Mouse (Mus musculus) heart, adult 8-10 months (tissue): ENCODE data around the gene Ube2o. TPM values are rescaled to one million over a fixed set of nuclear protein-coding genes. Genes with fewer than 3 reads are reported as not detected.
"Not testable (repeated sequence)": the region's sequence is repeated elsewhere in the genome, so short reads cannot be mapped to it uniquely, and the experiment has no call there.

ENCODE experiments used
- DNase-seq: peaks from one replicate; pipeline ENCODE4 v3.0.0; 2022; ENCODE audit warnings: low spot score
- total RNA-seq, 4 experiments: library from RNA; stranded (reverse); gene quantifications; 2 replicates each; pipeline ENCODE4 v1.2.4; 2022

Gene Ube2o
- total RNA-seq, 4 experiments from 2014 or later = 27.4 to 33.1 (median 29.8) TPM

GRCm38 (mm10) chr11:116615735-116616437 is 34.6 kb upstream of the Ube2o start:
- DNase-seq = peak; percentile 75

DNA sequence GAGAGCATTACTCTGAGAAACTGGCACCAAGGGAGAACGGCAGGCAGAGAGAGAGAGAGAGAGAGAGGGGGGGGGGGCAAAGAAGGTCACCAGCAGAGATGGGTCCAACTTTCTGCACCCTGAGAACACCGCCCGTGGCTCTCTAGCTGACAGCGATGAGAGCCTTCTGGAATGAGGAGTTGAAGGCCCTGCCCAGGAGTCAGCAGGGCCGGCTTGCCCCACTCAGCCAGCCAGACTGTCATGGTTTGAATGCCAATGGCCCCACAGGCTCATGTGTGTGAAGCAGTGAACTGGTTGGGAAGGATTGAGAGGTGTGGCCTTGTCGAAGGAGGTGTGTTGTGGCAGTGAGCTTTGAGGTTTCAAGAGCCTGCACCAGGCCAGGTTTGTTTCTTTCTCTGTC is 32.0 kb upstream of the Ube2o start:
- no peak for DNase-seq

- DNase-seq = no peak
These were observed 31.3 kb upstream of the Ube2o start for GRCm38 (mm10) chr11:116612554-116612953.

DNA sequence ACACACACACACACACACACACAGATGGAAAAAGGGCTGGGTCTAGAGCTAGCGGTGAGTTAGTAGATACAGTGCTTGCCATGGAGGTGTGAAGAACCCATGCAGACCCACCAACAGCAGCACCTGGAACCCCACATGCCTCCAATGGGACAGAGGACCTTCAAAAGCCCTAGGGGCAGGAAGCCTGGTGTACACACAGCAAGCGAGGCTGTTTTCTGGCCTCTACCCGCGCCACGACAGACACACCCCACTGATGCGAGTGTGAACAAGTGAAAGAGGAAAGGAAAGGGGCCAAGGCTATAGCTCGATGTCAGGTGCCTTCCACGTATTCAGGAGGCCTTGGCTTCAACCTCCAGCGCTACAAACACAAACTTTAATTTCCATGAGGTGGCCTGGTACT is 30.6 kb upstream of the Ube2o start:
- no peak for DNase-seq

- not testable (repeated sequence) for DNase-seq
These were observed 29.9 kb upstream of the Ube2o start for GRCm38 (mm10) chr11:116611168-116611567.

DNA sequence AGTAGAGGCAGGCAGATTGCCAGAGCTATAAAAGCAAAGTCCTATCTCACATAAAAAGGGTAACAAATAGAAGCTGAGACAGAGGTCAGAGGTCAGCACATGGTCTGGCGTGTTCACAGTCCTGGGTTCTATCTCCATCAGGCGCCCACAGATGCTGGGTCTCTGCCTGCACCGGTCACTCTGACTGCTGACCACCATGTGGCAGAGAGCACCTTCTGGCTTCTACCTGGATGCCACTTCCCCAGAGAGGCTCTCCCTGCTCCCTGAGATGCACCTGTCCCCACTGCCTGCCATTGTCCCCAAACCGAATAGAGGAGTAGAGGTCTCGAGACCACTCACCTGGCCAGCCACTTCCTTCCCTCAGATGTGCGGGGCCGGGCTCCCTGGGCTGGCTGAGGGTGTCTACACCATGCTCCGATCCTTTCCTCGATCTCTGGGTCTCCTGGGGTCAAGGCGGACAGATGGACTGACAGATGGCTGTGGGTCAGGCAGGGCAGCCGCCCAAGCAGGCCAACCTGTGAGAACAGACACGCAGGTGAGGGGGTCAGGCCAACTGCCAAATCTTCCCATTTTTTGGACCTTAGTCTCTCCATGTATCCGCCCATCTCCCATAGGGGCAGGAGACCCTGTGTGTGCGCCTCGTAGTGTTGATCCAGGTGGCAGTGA is 28.9 kb upstream of the Ube2o start:
- DNase-seq = no peak

DNA sequence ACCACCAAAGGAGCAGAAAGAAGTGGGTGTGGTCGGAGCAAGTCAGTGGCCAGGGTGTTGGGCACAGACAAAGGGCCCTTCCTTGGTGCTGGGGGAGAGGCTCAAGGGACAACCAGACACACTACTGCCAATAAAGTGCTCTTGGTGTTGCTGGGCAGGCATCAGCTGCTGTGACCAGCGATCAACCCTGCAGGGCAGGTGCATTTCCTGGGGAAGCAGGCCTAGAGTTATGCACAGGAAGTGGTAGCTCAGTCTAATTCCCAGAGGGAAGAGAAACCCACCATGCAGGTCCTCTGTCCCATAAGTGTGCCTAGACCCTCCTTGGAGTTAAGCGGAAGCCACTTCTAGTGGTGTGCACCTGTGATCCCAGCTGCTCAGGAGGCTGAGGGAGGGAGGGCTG is 26.5 kb upstream of the Ube2o start:
- DNase-seq = no peak

- DNase-seq = no peak
These were observed 22.9 kb upstream of the Ube2o start for GRCm38 (mm10) chr11:116604097-116604496.

- no peak for DNase-seq
These were observed 22.1 kb upstream of the Ube2o start for GRCm38 (mm10) chr11:116603339-116603738.

DNA sequence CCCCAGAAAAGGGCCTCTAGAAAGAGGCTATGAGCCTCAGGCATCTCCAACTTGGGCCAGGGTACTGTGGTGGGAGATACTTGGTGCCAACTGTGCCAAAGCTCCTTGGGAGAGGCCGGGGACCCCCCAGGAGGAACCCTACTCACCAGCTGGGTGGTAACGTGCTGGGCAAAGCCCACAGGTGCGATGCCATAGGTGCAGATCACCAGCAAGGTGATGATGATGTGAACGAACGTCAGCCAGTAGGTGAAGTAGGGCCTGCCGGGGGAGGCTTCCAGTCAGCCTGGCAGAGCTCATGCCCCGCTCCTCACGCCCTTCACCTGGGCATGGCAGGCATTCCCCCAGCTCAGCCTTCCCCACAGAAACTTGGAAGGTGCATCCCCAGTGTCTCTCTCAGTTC is 20.8 kb upstream of the Ube2o start:
- DNase-seq = no peak

DNA sequence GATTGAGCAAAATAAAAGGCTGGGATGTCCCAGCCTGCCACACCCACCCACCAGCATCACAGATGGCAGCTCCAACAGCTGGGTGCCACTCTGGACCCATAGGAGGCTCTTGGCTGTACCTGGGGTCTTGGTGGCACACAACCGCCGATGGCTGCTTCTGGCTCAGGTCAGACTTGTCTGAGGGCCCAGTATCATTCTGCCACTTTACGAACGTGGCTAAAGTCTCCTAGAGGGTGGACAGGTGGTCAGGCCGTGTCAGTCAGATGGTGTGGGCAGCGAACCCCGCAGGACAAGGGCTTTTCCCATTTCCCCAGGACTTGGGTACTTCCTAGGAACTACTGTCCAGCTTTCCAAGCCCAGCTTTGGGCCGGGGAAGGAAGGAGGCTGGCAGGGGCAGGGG is 19.9 kb upstream of the Ube2o start:
- no peak for DNase-seq

GRCm38 (mm10) chr11:116599230-116599629 is 18.0 kb upstream of the Ube2o start:
- DNase-seq = no peak

GRCm38 (mm10) chr11:116598193-116598592 is 16.9 kb upstream of the Ube2o start:
- DNase-seq = no peak

DNA sequence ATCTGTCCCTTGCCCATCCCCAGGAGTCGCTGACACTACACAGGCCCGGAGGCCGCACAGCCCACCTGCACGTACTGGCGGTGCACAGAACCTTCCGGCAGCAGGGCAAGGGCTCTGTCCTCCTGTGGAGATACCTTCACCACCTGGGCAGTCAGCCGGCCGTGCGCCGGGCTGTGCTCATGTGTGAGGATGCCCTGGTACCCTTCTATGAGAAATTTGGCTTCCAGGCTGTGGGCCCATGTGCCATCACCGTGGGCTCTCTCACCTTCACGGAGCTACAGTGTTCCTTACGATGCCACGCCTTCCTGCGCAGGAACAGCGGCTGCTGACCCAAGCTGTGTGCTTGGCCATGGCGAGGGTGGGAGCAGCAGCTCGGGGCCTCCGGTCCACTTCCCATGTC is 15.5 kb upstream of the Ube2o start:
- no peak for DNase-seq

- DNase-seq = no peak
These were observed 12.1 kb upstream of the Ube2o start for GRCm38 (mm10) chr11:116593345-116593744.

GRCm38 (mm10) chr11:116592428-116592827 is 11.2 kb upstream of the Ube2o start:
- peak; percentile 96 for DNase-seq

- no peak for DNase-seq
These were observed 10.4 kb upstream of the Ube2o start for GRCm38 (mm10) chr11:116591621-116592020.

- DNase-seq = no peak
These were observed 8.3 kb upstream of the Ube2o start for GRCm38 (mm10) chr11:116589574-116589973.

DNA sequence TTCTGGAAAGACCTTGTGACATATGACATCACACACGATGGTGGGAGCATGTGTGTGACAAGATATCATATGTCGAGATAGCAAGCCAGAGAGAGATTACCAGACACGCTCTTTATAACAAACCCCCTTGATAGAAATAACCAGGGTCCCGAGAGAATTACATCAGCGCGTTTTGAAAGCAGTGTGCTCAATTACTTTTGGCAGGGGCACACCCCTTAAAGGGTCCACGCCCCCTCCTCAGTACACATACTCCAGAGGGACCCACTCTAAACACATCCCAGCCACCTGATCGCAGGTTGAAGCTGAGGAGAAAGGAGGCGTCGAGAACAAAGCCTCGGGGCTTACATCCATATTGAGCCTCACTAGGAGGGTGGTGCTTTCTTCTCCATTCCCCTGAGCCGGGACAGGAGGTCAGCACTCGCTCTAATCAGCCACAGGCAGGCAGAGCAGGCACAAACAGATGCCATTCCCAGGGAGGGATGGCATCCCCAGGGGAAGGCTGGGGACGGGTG is 7.8 kb upstream of the Ube2o start:
- no peak for DNase-seq

DNA sequence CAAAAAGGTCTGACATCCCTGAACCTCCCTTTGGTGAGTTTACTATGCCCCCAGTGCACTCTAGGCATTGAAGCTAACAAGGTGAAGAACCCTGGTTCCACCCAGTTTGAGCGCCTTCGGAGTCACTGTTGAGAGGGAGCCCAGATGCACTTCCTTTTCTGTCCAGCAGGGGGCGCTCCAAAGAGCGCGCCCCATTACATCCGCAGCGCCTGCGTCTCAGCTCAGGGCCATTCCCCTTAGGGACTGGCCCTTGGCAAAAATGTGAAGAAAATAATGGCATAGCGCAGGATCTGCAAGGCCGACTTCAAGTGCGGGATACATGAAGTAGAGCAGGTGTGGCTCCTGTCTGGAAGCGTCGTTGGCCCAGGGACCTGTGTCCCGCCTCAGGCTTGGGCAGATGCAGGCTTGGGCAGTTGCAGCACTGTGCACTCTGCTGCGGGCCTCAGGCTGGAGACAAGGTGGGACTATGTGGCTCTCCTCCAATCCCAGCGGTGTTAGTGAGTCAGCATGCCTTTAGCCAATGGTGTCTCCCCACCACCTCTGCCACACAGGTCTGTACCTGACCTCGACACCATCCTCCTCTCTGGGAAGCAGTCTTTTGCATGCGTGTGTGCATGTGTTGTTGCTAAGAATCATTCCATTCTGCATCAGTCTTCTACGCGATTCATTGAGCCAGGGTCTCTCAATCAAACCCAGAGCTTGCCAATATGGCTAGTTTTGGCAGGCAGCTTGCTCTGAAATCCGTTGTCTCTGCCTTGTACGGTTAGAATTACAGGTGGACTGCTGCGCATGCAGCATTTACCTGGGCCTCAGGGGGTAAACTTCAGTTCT is 5.8 kb upstream of the Ube2o start:
- peak; percentile 73 for DNase-seq

GRCm38 (mm10) chr11:116586310-116586709 is 5.1 kb upstream of the Ube2o start, which contains the start of gene Aanat:
Gene Aanat (plus strand): TSS chr11:116586432.
- no peak for DNase-seq

DNA sequence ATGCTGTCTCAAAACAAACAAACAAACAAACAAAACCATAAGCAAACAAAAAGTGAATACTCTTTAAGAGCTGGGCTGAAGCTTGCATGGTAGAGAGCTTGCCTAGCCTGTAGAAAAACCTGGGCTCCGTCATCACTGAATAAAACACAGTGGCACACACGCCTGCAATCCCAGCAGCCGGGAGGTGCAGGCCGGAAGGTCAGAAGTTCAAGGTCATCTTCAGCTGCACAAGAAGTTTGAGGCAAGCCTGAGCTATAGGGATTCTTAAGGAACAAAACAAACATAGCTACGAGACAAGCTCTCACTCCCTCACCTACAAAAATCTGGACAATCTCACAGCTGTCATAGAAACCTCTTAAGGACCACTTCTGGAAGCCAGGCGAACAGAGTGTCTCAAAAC is 4.4 kb upstream of the Ube2o start:
- DNase-seq = no peak
